Mouse (Mus musculus) liver, postnatal 0 days (tissue): ENCODE data around the gene Pou6f1.

ENCODE experiments used
- CTCF ChIP-seq: sonication (generic); IDR thresholded peaks from 2 replicates; pipeline ENCODE4 v1.5.1; 2016; ENCODE audit warnings: antibody characterized with exemption, low read depth
- EP300 ChIP-seq: IDR thresholded peaks from 2 replicates; pipeline ENCODE4 v1.6.1; 2016; ENCODE audit warnings: antibody characterized with exemption, low read depth, mild to moderate bottlenecking

GRCm38 (mm10) chr15:100633341-100633740, 33.6 kb upstream of the Pou6f1 start:
- TF ChIP-seq CTCF (no peak), EP300 (no peak)
